Mouse (Mus musculus): ENCODE measurements around the gene Atf7.

Atf7 gene

GRCm38 (mm10) chr15:102506464-102506830, 118.8 kb downstream of the Atf7 start:
- in situ Hi-C loops (cut with MboI; ENCODE audit: unreplicated experiment in 2 of 2) = no loop called here

GRCm38 (mm10) chr15:102505770-102506463, 119.3 kb downstream of the Atf7 start:
- in situ Hi-C loops (cut with MboI; ENCODE audit: unreplicated experiment in 2 of 2) = no loop called here

GRCm38 (mm10) chr15:102505073-102505769, 120.0 kb downstream of the Atf7 start:
- in situ Hi-C loops (cut with MboI; ENCODE audit: unreplicated experiment in 2 of 2) = no loop called here

GRCm38 (mm10) chr15:102503924-102504782, 121.1 kb downstream of the Atf7 start:
- in situ Hi-C loops (cut with MboI; ENCODE audit: unreplicated experiment in 2 of 2) = no loop called here

GRCm38 (mm10) chr15:102503447-102503846, 121.8 kb downstream of the Atf7 start, which contains the start of gene Gm10337:
Gm10337 (plus strand) TSS chr15:102503722.
- in situ Hi-C loops (cut with MboI; ENCODE audit: unreplicated experiment in 2 of 2) = no loop called here

- in situ Hi-C loops (cut with MboI; ENCODE audit: unreplicated experiment in 2 of 2) = no loop called here
Measured at GRCm38 (mm10) chr15:102502254-102502840, 122.9 kb downstream of the Atf7 start.

GRCm38 (mm10) chr15:102501084-102501814, 124.0 kb downstream of the Atf7 start:
- in situ Hi-C loops (cut with MboI; ENCODE audit: unreplicated experiment in 2 of 2) = no loop called here

GRCm38 (mm10) chr15:102500479-102500878, 124.8 kb downstream of the Atf7 start:
- in situ Hi-C loops (cut with MboI; ENCODE audit: unreplicated experiment in 2 of 2) = no loop called here

- in situ Hi-C loops (cut with MboI; ENCODE audit: unreplicated experiment in 2 of 2) = no loop called here
Measured at GRCm38 (mm10) chr15:102499851-102500250, 125.4 kb downstream of the Atf7 start.

- in situ Hi-C loops (cut with MboI; ENCODE audit: unreplicated experiment in 2 of 2) = no loop called here
Measured at GRCm38 (mm10) chr15:102499370-102499769, 125.9 kb downstream of the Atf7 start.

GRCm38 (mm10) chr15:102498322-102498721, 126.9 kb downstream of the Atf7 start:
- in situ Hi-C loops (cut with MboI; ENCODE audit: unreplicated experiment in 2 of 2) = no loop called here

- in situ Hi-C loops (cut with MboI; ENCODE audit: unreplicated experiment in 2 of 2) = no loop called here
Measured at GRCm38 (mm10) chr15:102487664-102488063, 137.6 kb downstream of the Atf7 start.

- in situ Hi-C loops (cut with MboI; ENCODE audit: unreplicated experiment in 2 of 2) = no loop called here
Measured at GRCm38 (mm10) chr15:102485853-102486252, 139.4 kb downstream of the Atf7 start.

GRCm38 (mm10) chr15:102483136-102483535, 142.1 kb downstream of the Atf7 start:
- in situ Hi-C loops (cut with MboI; ENCODE audit: unreplicated experiment in 2 of 2) = loop anchor here in 1 of 2 experiments (5.0 kb wide), 1 partner anchor 984 kb away; no protein-coding TSS in a partner anchor
